Mouse (Mus musculus) limb, embryonic 10.5 days (tissue): ENCODE measurements around the gene Inpp1. TPM values are rescaled to one million over a fixed set of nuclear protein-coding genes. Genes with fewer than 3 reads are reported as not detected.

Experiments used
- DNase-seq: peaks from one replicate; pipeline ENCODE4 v3.0.0-alpha.2; 2017; ENCODE audit warnings: low spot score
- H3K27ac ChIP-seq: fragments of 300-500 bp; sonication (generic); 2 replicates; pipeline ENCODE4 v1.5.1; 2016; ENCODE audit warnings: mild to moderate bottlenecking
- H3K27me3 ChIP-seq: fragments of 300-500 bp; sonication (generic); 2 replicates; pipeline ENCODE4 v1.6.1; 2016; ENCODE audit warnings: low read depth, mild to moderate bottlenecking; ENCODE audit not compliant: poor library complexity, severe bottlenecking
- H3K36me3 ChIP-seq: fragments of 300-500 bp; sonication (generic); 2 replicates; pipeline ENCODE4 v1.6.1; 2016; ENCODE audit warnings: mild to moderate bottlenecking, moderate library complexity
- H3K4me1 ChIP-seq: fragments of 300-500 bp; sonication (generic); 2 replicates; pipeline ENCODE4 v1.6.1; 2016
- H3K4me3 ChIP-seq: fragments of 300-500 bp; sonication (generic); 2 replicates; pipeline ENCODE4 v1.5.1; 2016; ENCODE audit warnings: mild to moderate bottlenecking, moderate library complexity
- H3K9me3 ChIP-seq: fragments of 300-500 bp; sonication (generic); replicated peaks from 2 replicates; pipeline ENCODE4 v1.6.1; 2016; ENCODE audit warnings: mild to moderate bottlenecking
- WGBS: fragments of 180-500 bp; shearing (Covaris S2); methylation state at CpG from one replicate; pipeline ENCODE4 v1.1.7; 2016; 5-methylcytosine and 5-hydroxymethylcytosine counted together
- polyA plus RNA-seq: library from polyadenylated mRNA; unstranded; fragments of >200 nt; fragmentation: Nextera tagmentation; extraction: Ambion mirVana; gene quantifications from 2 replicates; pipeline ENCODE4 v1.2.1, GENCODE M21; 2016

Inpp1 gene
- polyA plus RNA-seq, 1 experiment from 2014 or later: 16.8 TPM

DNA sequence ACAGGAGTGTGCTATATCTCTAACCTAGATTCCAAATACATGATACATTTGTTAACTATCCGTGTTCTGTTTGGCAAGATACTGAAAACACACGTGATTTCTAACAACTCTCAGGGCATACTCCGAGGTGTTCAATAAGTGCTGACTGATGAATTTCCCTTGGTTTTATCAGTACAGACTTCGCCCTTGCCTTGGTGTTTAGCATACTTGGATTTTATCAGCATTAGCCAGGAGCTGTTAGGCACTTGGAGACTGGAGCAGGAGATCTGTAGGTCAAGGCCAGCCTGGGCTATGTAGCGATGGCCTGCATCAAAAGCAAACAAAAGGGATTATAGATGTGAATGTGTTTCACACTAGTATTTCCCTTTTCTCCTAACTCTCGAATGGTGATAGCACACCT, 9.0 kb downstream of the Inpp1 start:
- 93% methylated on average over 6 of the region's 6 CpGs for WGBS
- Histone ChIP-seq H3K27ac (no peak overlapping the region), H3K36me3 (peaks cover 2% of the 10 kb centered on the region; the same call in 1 of the 2 replicates), H3K4me3 (no peak overlapping the region), H3K9me3 (no peaks in the 10 kb centered on the region), H3K4me1 (no peaks in the 10 kb centered on the region), H3K27me3 (no peaks in the 10 kb centered on the region)
- no peak for DNase-seq

DNA sequence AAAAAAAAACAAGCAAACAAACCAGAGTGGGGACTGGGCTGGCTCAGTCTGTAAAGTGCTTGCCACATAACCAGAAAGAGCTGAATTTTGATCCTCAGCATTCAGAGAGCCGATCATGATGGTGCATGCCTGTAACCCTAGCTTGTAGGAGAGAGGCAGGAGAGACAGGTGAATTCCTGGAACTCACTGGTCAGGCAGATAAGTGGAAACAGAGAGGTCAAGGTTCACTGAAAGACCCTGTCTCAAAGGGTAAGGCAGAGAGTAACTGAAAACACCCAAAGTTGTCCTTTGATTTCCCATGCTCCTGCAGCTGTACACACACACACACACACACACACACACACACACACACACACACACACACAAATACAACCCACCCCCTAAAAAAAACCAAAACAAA, 12.4 kb downstream of the Inpp1 start:
- no peak overlapping the region for H3K27ac ChIP-seq
- no peaks in the 10 kb centered on the region for H3K9me3 ChIP-seq
- DNase-seq: no peak
- 0 out of 2 replicates have a peak, but pooled peaks cover 2% of the 10 kb centered on the region for H3K36me3 ChIP-seq
- WGBS: 76% methylated on average over 1 of the region's 1 CpGs
- no peak overlapping the region for H3K4me3 ChIP-seq
- H3K27me3 ChIP-seq: no peaks in the 10 kb centered on the region
- no peaks in the 10 kb centered on the region for H3K4me1 ChIP-seq

DNA sequence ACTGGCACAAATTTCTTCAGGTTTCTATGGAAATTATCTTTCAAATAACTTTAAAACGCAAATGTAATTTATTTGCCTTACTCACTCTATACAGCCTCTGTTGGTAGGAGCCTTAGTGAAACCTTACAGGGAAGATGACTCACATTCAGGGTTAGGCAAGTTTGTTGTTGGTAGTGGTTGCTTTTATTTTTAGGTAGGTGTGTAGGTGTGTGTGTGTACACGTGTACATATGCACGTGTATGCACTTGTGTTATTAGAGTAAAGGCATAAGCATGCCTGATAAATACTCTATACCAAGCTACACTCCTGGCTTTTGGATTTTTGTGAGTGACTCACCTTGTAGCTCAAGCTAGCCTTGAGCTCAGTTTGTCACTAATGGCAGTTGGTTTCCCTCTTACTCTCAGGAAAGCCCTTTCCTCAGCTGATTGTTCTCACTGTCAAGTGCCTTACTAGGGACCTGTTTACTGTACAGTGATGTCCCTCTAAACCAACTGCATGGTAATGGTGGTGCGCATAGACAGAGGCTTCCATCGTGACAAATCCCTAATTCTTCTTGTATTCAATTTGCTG, 15.0 kb downstream of the Inpp1 start:
- H3K4me3 ChIP-seq: no peak overlapping the region
- 92% methylated on average over 5 of the region's 5 CpGs for WGBS

DNA sequence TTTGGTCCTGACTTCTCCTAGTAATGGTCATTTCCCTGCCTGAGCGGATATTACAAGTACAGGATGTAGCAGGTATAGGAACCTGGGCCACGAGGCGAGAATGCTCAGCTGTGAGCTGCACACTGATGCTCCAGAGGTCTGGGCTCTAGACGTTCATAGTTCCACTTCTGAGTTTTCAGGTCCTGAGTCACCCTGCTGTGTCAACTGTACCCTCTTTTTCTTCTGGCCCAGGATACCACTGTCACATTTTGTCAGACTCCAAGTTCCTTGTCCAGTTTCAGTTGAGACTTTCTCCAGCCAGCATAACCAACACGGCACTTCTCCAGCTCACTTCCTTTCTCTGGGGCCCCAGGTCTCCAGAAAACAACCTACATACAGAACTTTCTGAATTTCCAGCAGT, 15.8 kb downstream of the Inpp1 start:
- Histone ChIP-seq H3K9me3 (no peaks in the 10 kb centered on the region), H3K4me1 (peaks cover 5% of the 10 kb centered on the region; the same call in 1 of the 2 replicates), H3K27ac (no peak overlapping the region), H3K27me3 (no peaks in the 10 kb centered on the region), H3K4me3 (no peak overlapping the region), H3K36me3 (no peaks in the 10 kb centered on the region)
- WGBS: 96% methylated on average over 5 of the region's 5 CpGs
- no peak for DNase-seq

More for the DNA sequence above, 15.0 kb downstream of the Inpp1 start:
- Histone ChIP-seq H3K4me1 (peaks cover 5% of the 10 kb centered on the region; the same call in 1 of the 2 replicates), H3K27me3 (no peaks in the 10 kb centered on the region), H3K9me3 (no peaks in the 10 kb centered on the region), H3K36me3 (no peaks in the 10 kb centered on the region), H3K27ac (no peak overlapping the region)
- no peak for DNase-seq

DNA sequence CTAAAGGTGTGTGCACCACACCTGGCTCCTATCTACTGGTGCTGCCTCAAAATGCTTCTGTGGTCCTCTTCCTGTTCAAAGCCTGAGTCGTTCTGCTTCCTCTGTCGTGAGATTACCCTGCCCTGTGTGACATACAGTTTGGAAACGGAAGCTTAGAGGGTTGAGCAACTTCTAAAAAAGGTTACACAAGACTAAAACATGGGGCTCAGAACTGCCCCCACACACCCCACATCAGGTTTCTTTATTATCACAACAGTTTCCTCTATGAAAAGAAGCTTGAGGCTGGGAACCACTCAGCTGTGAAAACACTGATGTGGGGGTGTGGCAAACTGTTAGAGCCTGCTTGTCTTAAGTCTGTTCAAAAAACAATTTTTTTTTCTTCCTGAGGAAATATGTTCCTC, 17.1 kb downstream of the Inpp1 start:
- H3K27me3 ChIP-seq: no peaks in the 10 kb centered on the region
- H3K9me3 ChIP-seq: no peaks in the 10 kb centered on the region
- no peak overlapping the region for H3K27ac ChIP-seq
- 0 out of 2 replicates have a peak, but pooled peaks cover 3% of the 10 kb centered on the region for H3K36me3 ChIP-seq
- no peak overlapping the region for H3K4me3 ChIP-seq
- DNase-seq: no peak
- 79% methylated on average over 3 of the region's 3 CpGs for WGBS
- peaks cover 5% of the 10 kb centered on the region; the same call in 1 of the 2 replicates for H3K4me1 ChIP-seq

DNA sequence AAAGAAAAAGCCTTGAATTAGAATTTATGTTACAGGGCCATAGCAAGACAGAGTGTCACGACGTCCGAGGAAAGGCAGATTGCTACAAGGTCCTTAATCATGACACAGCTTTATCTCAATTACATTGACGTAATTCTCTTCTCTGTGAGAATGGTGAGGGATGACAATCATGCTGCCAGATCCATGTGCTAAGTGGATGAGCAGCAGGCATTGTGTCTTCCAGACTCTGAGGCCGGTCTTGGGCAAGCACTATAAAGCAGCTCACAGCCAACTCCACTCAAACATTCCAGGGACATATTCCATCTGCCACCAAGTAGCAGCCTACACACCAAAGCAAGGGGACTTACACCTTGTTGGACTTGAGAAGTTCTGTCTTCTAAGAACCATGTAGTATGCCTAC, 17.7 kb downstream of the Inpp1 start:
- DNase-seq: no peak
- WGBS: 79% methylated on average over 5 of the region's 5 CpGs
- Histone ChIP-seq H3K4me3 (no peak overlapping the region), H3K27ac (no peak overlapping the region), H3K27me3 (no peaks in the 10 kb centered on the region), H3K36me3 (0 out of 2 replicates have a peak, but pooled peaks cover 3% of the 10 kb centered on the region), H3K9me3 (no peaks in the 10 kb centered on the region), H3K4me1 (peaks cover 5% of the 10 kb centered on the region; the same call in 1 of the 2 replicates)

DNA sequence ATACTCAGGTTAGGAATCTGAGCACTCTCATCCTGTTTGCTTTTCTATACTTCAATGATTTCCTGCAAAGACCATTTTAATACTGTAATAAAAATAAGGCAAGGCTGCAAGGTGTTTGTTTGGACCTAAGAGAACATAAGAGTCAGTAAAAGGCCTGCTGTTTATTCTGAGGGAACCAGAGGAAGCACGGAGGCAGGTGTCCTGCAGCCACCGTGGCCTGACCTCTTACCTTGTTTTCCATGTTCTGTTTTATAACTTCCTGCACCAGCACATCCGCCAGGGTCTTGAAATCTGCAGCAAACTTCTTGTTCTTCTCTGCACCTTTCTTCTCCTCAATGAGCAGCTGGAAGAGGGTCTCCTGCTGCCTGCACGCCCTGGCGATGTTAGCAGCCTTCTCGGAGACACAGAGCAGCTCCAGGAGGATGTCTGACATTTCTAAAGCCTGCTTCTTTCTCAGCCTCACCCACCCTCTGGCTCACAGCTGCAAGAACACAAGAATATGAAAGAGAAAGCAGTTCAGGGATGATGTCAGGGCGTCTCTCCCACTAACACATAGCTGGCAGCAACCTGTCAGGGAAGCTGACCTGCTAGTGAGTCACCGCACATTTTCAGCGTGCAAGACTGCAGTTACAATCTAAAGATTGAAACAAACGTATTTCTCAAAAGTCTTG, 18.3 kb downstream of the Inpp1 start:
- peaks cover 8% of the 10 kb centered on the region; the same call in 1 of the 2 replicates for H3K36me3 ChIP-seq
- no peak overlapping the region for H3K4me3 ChIP-seq
- no peak overlapping the region for H3K27ac ChIP-seq
- 85% methylated on average over 10 of the region's 10 CpGs for WGBS
- H3K27me3 ChIP-seq: no peaks in the 10 kb centered on the region
- no peaks in the 10 kb centered on the region for H3K9me3 ChIP-seq
- H3K4me1 ChIP-seq: peaks cover 5% of the 10 kb centered on the region; the same call in 1 of the 2 replicates
- no peak for DNase-seq

DNA sequence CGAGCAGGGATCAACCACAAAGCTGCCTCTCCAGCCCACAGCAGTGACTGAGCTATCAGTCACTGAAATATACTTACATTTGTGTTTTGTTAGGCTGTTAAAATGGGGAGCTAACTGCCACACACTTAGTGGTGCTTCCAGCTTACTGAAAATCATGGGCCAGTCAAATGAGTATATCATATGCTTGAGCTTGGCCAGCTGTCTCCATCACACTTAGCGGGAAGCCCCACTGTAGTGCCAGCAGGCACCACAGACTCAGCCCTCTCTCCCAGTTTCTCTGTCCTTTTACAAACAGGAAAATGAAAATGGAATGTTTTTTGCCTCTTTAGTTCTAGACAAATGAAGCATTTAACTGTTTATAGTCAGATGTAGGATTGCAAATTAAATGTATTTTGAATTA, 21.6 kb downstream of the Inpp1 start:
- Histone ChIP-seq H3K9me3 (no peaks in the 10 kb centered on the region), H3K4me3 (no peak overlapping the region), H3K4me1 (peaks cover 5% of the 10 kb centered on the region; the same call in 1 of the 2 replicates), H3K27ac (no peak overlapping the region), H3K36me3 (peaks cover 20% of the 10 kb centered on the region), H3K27me3 (no peaks in the 10 kb centered on the region)
- WGBS: 88% methylated on average over 2 of the region's 2 CpGs
- DNase-seq: no peak

DNA sequence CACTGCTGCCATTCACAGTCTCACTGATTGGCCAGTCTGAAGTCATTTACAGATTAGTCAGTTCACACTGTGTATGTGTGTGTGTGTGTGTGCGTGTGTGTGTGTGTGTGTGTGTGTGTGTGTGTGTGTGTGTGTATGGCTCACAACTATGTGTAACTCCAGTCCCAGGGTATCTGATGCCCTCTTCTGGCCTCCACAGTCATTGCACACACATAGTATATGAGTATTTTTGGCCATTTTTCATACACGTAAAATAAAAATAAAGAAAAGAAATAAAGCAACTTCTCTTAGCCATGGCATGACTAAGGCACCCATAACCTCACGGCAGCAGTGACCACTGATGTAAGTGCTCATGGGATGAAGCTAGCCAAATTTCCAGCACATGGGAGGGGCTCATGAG, 23.8 kb downstream of the Inpp1 start:
- no peak for DNase-seq
- H3K4me1 ChIP-seq: no peaks in the 10 kb centered on the region
- no peaks in the 10 kb centered on the region for H3K27me3 ChIP-seq
- no peaks in the 10 kb centered on the region for H3K9me3 ChIP-seq
- no peak overlapping the region for H3K27ac ChIP-seq
- no peak overlapping the region for H3K4me3 ChIP-seq
- peaks cover 29% of the 10 kb centered on the region for H3K36me3 ChIP-seq
- WGBS: 89% methylated on average over 3 of the region's 3 CpGs

DNA sequence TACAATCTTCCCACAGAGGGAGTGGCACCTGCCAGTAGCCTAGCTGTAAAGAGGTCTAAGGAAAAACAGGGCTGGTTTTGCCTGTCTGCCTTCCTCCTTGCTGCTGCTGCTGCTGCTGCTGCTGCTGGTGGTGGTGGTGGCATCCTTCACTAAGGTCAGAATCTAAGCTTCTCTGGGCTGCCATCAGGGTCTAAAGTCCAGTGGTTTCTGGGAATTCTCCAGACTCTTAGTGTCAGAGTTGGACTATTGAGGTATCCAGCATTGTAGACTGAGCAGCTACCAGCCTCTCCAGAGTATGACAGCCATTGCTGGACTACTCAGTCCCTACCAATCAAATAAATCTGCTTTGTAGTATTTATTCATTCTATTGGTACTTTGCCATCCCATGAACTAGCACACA, 24.8 kb downstream of the Inpp1 start:
- H3K27ac ChIP-seq: no peak overlapping the region
- H3K4me3 ChIP-seq: no peak overlapping the region
- no peaks in the 10 kb centered on the region for H3K4me1 ChIP-seq
- H3K9me3 ChIP-seq: no peaks in the 10 kb centered on the region
- no peak for DNase-seq
- H3K36me3 ChIP-seq: peaks cover 29% of the 10 kb centered on the region
- no peaks in the 10 kb centered on the region for H3K27me3 ChIP-seq

DNA sequence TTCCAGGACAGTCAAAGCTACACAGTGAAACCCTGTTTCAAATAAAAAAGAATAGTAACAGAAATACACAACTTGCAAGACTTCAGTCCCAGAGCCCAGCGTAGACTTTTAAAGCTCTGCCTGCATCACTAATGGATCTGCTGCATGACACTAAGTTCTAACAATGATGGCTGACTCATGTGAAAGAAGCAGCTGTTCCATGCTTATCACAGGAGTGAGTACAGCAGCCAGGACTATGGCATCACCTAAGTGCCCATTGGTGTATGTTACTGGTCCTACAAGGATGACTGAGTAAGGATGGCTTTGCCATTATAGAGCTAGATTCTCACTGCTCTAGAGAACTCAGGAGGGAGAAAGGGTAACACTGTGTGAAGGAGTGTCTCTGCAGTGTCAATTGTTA, 30.2 kb downstream of the Inpp1 start:
- no peak for DNase-seq
- H3K4me3 ChIP-seq: no peak overlapping the region
- WGBS: 89% methylated on average over 1 of the region's 1 CpGs
- H3K4me1 ChIP-seq: no peaks in the 10 kb centered on the region
- peaks cover 18% of the 10 kb centered on the region for H3K36me3 ChIP-seq
- H3K9me3 ChIP-seq: no peaks in the 10 kb centered on the region
- no peak overlapping the region for H3K27ac ChIP-seq
- no peaks in the 10 kb centered on the region for H3K27me3 ChIP-seq

DNA sequence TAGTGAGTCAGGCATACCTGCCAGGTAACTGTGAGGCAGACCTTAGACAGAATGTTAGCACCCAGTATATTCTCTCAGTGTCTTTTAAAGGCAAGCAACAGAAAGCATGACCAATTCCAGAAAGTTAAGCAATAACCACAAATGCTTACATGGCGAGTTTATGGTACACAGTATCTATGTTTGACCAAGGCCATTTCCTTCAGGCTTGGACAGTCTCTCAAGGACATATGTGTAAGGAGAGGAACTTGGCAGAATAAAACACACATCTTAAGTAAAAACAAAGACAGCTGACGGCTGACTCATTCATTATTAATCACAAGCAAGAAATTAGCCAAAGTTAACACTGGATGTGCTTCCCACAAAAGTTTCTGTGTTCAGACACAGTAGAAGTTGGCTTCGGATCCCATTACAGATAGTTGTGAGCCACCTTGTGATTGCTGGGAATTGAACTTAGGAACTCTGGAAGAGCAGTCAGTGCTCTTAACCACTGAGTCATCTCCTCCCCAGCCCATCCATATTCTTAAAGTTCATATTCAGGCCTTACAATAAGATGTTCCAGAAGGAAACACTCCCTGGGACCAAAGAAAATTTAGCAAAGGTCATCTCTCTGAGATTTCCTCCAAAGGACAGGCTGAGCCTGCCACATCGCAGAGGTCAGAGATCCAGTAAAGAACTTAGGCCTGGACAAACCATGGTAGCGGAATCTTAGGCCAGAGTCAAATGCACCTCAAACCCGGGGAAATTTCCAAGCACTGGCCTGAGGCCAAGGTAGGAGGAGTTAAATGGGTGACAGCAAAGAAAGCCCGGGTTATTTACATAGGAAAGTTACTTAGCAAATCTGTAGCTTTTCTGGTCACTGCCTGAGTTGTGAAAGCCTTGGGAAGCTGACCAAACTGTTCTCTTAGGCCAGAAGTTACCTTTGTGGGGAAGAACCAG, 52.0 kb downstream of the Inpp1 start:
- WGBS: 80% methylated on average over 7 of the region's 7 CpGs

More for the DNA sequence above, 52.0 kb downstream of the Inpp1 start:
- Histone ChIP-seq H3K4me3 (no peak overlapping the region), H3K4me1 (0 out of 2 replicates have a peak, but pooled peaks cover 2% of the 10 kb centered on the region), H3K36me3 (no peaks in the 10 kb centered on the region), H3K9me3 (no peaks in the 10 kb centered on the region), H3K27ac (no peak overlapping the region), H3K27me3 (no peaks in the 10 kb centered on the region)
- DNase-seq: no peak
